Mouse (Mus musculus): ENCODE data around the gene Il4. TPM values are rescaled to one million over a fixed set of nuclear protein-coding genes. Genes with fewer than 3 reads are reported as not detected.
A peak's percentile ranks its signal among the peaks of the same experiment; 100 is the strongest.
"Not testable (repeated sequence)": the region's sequence is repeated elsewhere in the genome, so short reads cannot be mapped to it uniquely, and the experiment has no call there.

The Il4 gene
- polyA plus RNA-seq, 1 experiment: not detected

- Histone ChIP-seq H3K4me1 (ENCODE audit: control insufficient read depth, insufficient read depth, low read length) (no peaks in the 10 kb centered on the region), H3K27ac (ENCODE audit: insufficient read depth, low read length) (no peak overlapping the region), H3K4me3 (replicated peaks; ENCODE audit: insufficient read depth, low read depth, low read length) (no peak overlapping the region), H3K27me3 (ENCODE audit: control insufficient read depth, insufficient read depth, low read length) (no peaks in the 10 kb centered on the region)
- TF ChIP-seq POLR2A (IDR thresholded peaks at IDR 0.05; ENCODE audit: borderline replicate concordance, insufficient read depth, low read length) (no peak), CTCF (IDR thresholded peaks at IDR 0.05; ENCODE audit: borderline replicate concordance, insufficient read depth, low read depth, low read length) (no peak)
- no peak for DNase-seq
- 85% methylated on average over 6 of the region's 6 CpGs for WGBS
Measured at GRCm38 (mm10) chr11:53585510-53585909, 33.0 kb downstream of the Il4 start.

GRCm38 (mm10) chr11:53584849-53585248 is 33.6 kb downstream of the Il4 start:
- Histone ChIP-seq H3K4me3 (replicated peaks; ENCODE audit: insufficient read depth, low read depth, low read length) (no peak overlapping the region), H3K27ac (ENCODE audit: insufficient read depth, low read length) (no peak overlapping the region), H3K27me3 (ENCODE audit: control insufficient read depth, insufficient read depth, low read length) (no peaks in the 10 kb centered on the region), H3K4me1 (ENCODE audit: control insufficient read depth, insufficient read depth, low read length) (no peaks in the 10 kb centered on the region)
- WGBS: 50% methylated on average over 3 of the region's 3 CpGs
- TF ChIP-seq POLR2A (IDR thresholded peaks at IDR 0.05; ENCODE audit: borderline replicate concordance, insufficient read depth, low read length) (no peak), CTCF (IDR thresholded peaks at IDR 0.05; ENCODE audit: borderline replicate concordance, insufficient read depth, low read depth, low read length) (peak; percentile 46; the same call in 1 of the 2 replicates)
- peak in 1 of 2 experiments; percentile 37 for DNase-seq

DNA sequence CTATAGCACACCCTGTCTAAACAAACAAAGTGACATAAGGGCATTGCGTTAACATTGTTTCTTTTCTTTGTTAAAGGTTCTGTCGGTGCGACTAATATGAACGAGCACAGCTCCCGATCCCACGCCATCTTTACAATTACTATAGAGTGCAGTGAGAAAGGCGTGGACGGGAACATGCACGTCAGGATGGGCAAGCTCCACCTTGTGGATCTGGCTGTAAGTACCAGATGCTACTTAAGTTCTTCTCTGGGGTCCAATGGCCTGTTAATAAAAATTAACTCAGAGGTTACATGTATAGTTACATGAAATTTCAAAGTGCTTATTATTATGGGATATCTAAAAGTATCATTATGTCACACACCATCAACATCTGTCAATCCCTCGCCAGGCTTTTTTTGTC is 35.3 kb downstream of the Il4 start:
- WGBS: 56% methylated on average over 10 of the region's 10 CpGs
- DNase-seq: no peak
- TF ChIP-seq POLR2A (IDR thresholded peaks at IDR 0.05; ENCODE audit: borderline replicate concordance, insufficient read depth, low read length) (no peak), CTCF (IDR thresholded peaks at IDR 0.05; ENCODE audit: borderline replicate concordance, insufficient read depth, low read depth, low read length) (peak; percentile 51; the same call in 1 of the 2 replicates)
- no peaks in the 10 kb centered on the region for H3K4me1 ChIP-seq (ENCODE audit: control insufficient read depth, insufficient read depth, low read length)
- H3K4me3 ChIP-seq (replicated peaks; ENCODE audit: insufficient read depth, low read depth, low read length): no peak overlapping the region
- no peaks in the 10 kb centered on the region for H3K27me3 ChIP-seq (ENCODE audit: control insufficient read depth, insufficient read depth, low read length)
- no peak overlapping the region for H3K27ac ChIP-seq (ENCODE audit: insufficient read depth, low read length)

DNA sequence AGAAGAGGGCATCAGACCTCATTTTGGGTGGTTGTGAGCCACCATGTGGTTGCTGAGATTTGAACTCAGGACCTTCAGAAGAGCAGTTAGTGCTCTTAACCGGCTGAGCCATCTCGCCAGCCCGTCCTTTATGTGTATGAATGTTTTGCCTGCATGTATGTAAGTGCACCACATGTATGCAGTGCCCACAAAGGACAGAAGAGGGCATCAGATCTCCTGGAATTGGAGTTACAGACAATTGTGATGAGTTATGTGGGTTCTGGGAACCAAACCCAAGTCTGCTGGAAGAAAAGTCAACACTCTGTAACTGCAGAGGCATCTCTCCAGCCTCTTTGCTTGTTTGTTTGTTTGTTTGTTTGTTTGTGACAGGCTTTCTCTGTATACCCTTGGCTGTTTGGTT is 37.9 kb downstream of the Il4 start:
- Histone ChIP-seq H3K4me3 (replicated peaks; ENCODE audit: insufficient read depth, low read depth, low read length) (no peak overlapping the region), H3K4me1 (ENCODE audit: control insufficient read depth, insufficient read depth, low read length) (peaks cover 4% of the 10 kb centered on the region; the same call in 1 of the 2 replicates), H3K27me3 (ENCODE audit: control insufficient read depth, insufficient read depth, low read length) (no peaks in the 10 kb centered on the region), H3K27ac (ENCODE audit: insufficient read depth, low read length) (no peak overlapping the region)
- DNase-seq: no peak
- no peak for TF ChIP-seq CTCF (IDR thresholded peaks at IDR 0.05; ENCODE audit: borderline replicate concordance, insufficient read depth, low read depth, low read length)
- no peak for TF ChIP-seq POLR2A (IDR thresholded peaks at IDR 0.05; ENCODE audit: borderline replicate concordance, insufficient read depth, low read length)
- 97% methylated on average over 3 of the region's 3 CpGs for WGBS

DNA sequence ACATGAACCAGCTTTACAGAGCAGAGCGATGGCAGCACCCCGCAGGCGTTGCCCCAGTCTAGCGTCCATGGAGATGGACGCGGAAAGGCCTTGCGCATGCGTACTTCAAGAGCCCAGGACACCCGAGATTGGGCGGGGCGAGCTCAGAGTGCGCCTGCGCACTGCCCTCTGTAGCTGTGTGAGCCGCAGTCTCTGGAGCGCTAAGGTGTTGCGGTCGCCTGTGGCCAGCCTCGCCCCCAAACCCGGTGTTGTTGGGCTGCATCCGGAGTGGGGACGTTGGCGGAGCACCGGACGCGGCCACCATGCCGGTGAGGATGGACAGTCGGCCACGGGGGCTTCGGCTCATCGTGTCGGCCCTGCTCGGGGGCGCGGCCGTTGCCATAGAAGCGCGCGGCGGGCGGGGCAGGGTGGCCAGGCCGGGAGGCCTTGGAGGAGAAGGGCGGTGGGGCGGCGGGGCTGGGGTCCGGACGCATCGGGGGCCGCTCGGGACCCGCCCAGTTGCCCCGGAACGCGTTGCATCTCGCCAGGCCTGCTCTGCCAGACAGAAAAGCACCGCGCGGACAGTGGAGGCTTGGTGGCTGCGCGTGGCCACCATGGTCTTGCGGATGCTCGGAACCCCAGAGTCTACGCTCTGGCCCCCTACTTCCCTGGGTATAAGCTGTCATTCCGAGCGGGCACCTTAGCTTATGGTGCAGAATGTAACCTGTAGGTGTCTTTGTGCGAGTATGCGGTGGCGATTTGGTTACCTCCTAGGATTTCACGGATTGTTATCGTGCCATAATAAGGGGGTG is 51.0 kb downstream of the Il4 start, which contains the start of gene Kif3a:
TSS of gene Kif3a (plus strand) at position 156 of the 791 bp plus-strand sequence.
- Histone ChIP-seq H3K4me1 (ENCODE audit: control insufficient read depth, insufficient read depth, low read length) (no peaks in the 10 kb centered on the region), H3K27ac (ENCODE audit: insufficient read depth, low read length) (no peak within 1 kb of the TSS; the same call in 1 of the 2 replicates), H3K4me3 (replicated peaks; ENCODE audit: insufficient read depth, low read depth, low read length) (peak within 1 kb of the TSS; percentile 72), H3K27me3 (ENCODE audit: control insufficient read depth, insufficient read depth, low read length) (no peaks in the 10 kb centered on the region)
- peak; percentile 97 for DNase-seq
- under 1% methylated on average over 67 of the region's 69 CpGs for WGBS
- TF ChIP-seq POLR2A (IDR thresholded peaks at IDR 0.05; ENCODE audit: borderline replicate concordance, insufficient read depth, low read length) (peak; percentile 83), CTCF (IDR thresholded peaks at IDR 0.05; ENCODE audit: borderline replicate concordance, insufficient read depth, low read depth, low read length) (no peak)

DNA sequence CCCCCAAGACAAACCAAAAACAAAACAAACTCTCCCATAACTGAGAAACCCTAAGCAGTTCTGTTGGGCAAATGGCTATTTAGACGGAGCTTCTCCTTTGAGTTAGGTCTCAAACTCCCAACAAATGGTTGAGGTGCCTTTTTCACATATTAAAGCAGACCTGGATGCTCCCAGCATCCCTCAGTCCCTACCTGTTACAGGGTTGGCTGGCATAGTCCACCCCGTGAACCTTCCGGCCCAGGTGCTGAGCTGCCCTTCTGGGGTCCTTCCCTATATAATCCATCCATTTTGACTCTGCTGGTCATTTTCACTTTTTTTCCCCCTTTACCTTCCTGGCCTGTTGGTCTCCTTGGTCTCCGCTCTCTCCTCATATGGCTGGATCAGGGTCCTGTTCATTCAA is 51.8 kb downstream of the Il4 start:
- no peak overlapping the region for H3K4me3 ChIP-seq (replicated peaks; ENCODE audit: insufficient read depth, low read depth, low read length)
- no peak for DNase-seq
- H3K27me3 ChIP-seq (ENCODE audit: control insufficient read depth, insufficient read depth, low read length): no peaks in the 10 kb centered on the region
- no peaks in the 10 kb centered on the region for H3K4me1 ChIP-seq (ENCODE audit: control insufficient read depth, insufficient read depth, low read length)
- no peak for TF ChIP-seq POLR2A (IDR thresholded peaks at IDR 0.05; ENCODE audit: borderline replicate concordance, insufficient read depth, low read length)
- no peak for TF ChIP-seq CTCF (IDR thresholded peaks at IDR 0.05; ENCODE audit: borderline replicate concordance, insufficient read depth, low read depth, low read length)
- WGBS: 79% methylated on average over 4 of the region's 4 CpGs
- no peak overlapping the region; the same call in 1 of the 2 replicates for H3K27ac ChIP-seq (ENCODE audit: insufficient read depth, low read length)

- Histone ChIP-seq H3K4me3 (replicated peaks; ENCODE audit: insufficient read depth, low read depth, low read length) (no peak overlapping the region), H3K27ac (ENCODE audit: insufficient read depth, low read length) (no peak overlapping the region), H3K27me3 (ENCODE audit: control insufficient read depth, insufficient read depth, low read length) (no peaks in the 10 kb centered on the region), H3K4me1 (ENCODE audit: control insufficient read depth, insufficient read depth, low read length) (no peaks in the 10 kb centered on the region)
- 79% methylated on average over 2 of the region's 2 CpGs for WGBS
- DNase-seq: no peak
- TF ChIP-seq CTCF (IDR thresholded peaks at IDR 0.05; ENCODE audit: borderline replicate concordance, insufficient read depth, low read depth, low read length) (no peak), POLR2A (IDR thresholded peaks at IDR 0.05; ENCODE audit: borderline replicate concordance, insufficient read depth, low read length) (no peak)
Measured at GRCm38 (mm10) chr11:53561986-53562385, 56.5 kb downstream of the Il4 start.

GRCm38 (mm10) chr11:53559980-53560379 is 58.5 kb downstream of the Il4 start:
- H3K27me3 ChIP-seq (ENCODE audit: control insufficient read depth, insufficient read depth, low read length); DNase-seq; H3K4me1 ChIP-seq (ENCODE audit: control insufficient read depth, insufficient read depth, low read length); H3K27ac ChIP-seq (ENCODE audit: insufficient read depth, low read length); H3K4me3 ChIP-seq (replicated peaks; ENCODE audit: insufficient read depth, low read depth, low read length): not testable (repeated sequence)
- WGBS: 91% methylated on average over 1 of the region's 3 CpGs

- 100% methylated on average over 1 of the region's 3 CpGs for WGBS
- not testable (repeated sequence) for H3K4me3 ChIP-seq (replicated peaks; ENCODE audit: insufficient read depth, low read depth, low read length); H3K27ac ChIP-seq (ENCODE audit: insufficient read depth, low read length); H3K4me1 ChIP-seq (ENCODE audit: control insufficient read depth, insufficient read depth, low read length); DNase-seq; H3K27me3 ChIP-seq (ENCODE audit: control insufficient read depth, insufficient read depth, low read length)
Measured at GRCm38 (mm10) chr11:53557992-53558391, 60.5 kb downstream of the Il4 start.

DNA sequence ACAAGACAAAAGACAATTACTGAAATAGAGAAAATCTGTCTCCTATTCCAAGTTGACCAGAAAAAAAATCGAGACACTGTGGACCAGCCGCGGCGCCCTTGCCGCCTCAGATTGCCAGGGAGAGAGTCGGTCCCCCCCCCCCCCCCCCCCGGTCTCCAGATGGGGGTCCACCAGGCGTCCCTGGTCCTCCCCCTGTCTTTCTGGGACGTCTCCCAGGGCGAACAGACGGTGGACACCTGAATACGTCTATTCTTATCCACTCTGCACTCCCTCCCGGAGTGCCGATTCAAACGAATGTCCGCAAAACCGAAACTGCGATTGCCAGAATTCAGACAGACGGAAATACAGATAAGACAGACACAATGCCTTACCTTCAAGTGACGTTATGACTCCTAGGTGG is 61.9 kb downstream of the Il4 start:
- not testable (repeated sequence) for H3K4me1 ChIP-seq (ENCODE audit: control insufficient read depth, insufficient read depth, low read length)

More for the DNA sequence above, 61.9 kb downstream of the Il4 start:
- not testable (repeated sequence) for DNase-seq; H3K27ac ChIP-seq (ENCODE audit: insufficient read depth, low read length); H3K4me3 ChIP-seq (replicated peaks; ENCODE audit: insufficient read depth, low read depth, low read length); H3K27me3 ChIP-seq (ENCODE audit: control insufficient read depth, insufficient read depth, low read length)
- WGBS: 30% methylated on average over 16 of the region's 20 CpGs
